Mouse (Mus musculus) forebrain, embryonic 11.5 days (tissue): ENCODE measurements around the gene Emilin2. TPM values are rescaled to one million over a fixed set of nuclear protein-coding genes. Genes with fewer than 3 reads are reported as not detected.

ENCODE experiments used
- ATAC-seq: fragments of 200-750 bp; cut with Nextera tagmentation; replicated peaks from 2 replicates; pipeline ENCODE4 v1.8.0; 2017; ENCODE audit warnings: moderate TSS enrichment; ENCODE audit not compliant: low FRiP score
- DNase-seq: peaks from one replicate; pipeline ENCODE4 v3.0.0-alpha.2; 2017; ENCODE audit warnings: low spot score
- H3K27ac ChIP-seq: fragments of 300-500 bp; sonication (generic); 2 replicates; pipeline ENCODE4 v1.5.1; 2014; ENCODE audit warnings: low read depth, low read length
- H3K27me3 ChIP-seq: fragments of 300-500 bp; sonication (generic); 2 replicates; pipeline ENCODE4 v1.6.1; 2014; ENCODE audit warnings: mild to moderate bottlenecking, low read length, mixed read lengths; ENCODE audit not compliant: control insufficient read depth, insufficient read depth
- H3K36me3 ChIP-seq: fragments of 300-500 bp; sonication (generic); 2 replicates; pipeline ENCODE4 v1.6.1; 2014; ENCODE audit warnings: mild to moderate bottlenecking, low read length, moderate library complexity, mixed read lengths; ENCODE audit not compliant: control insufficient read depth, insufficient read depth
- H3K4me1 ChIP-seq: fragments of 300-500 bp; sonication (generic); replicated peaks from 2 replicates; pipeline ENCODE4 v1.6.1; 2014; ENCODE audit warnings: low read length, mixed read lengths; ENCODE audit not compliant: control insufficient read depth, insufficient read depth
- H3K4me2 ChIP-seq: fragments of 300-500 bp; sonication (generic); 2 replicates; pipeline ENCODE4 v1.6.1; 2014; ENCODE audit warnings: low read depth, mild to moderate bottlenecking, low read length, moderate library complexity, mixed read lengths; ENCODE audit not compliant: severe bottlenecking
- H3K4me3 ChIP-seq: fragments of 300-500 bp; sonication (generic); 2 replicates; pipeline ENCODE4 v1.5.1; 2014; ENCODE audit warnings: low read depth, low read length
- H3K9ac ChIP-seq: fragments of 300-500 bp; sonication (generic); 2 replicates; pipeline ENCODE4 v1.6.1; 2014; ENCODE audit warnings: low read length
- H3K9me3 ChIP-seq: fragments of 300-500 bp; sonication (generic); 2 replicates; pipeline ENCODE4 v1.6.1; 2016; ENCODE audit warnings: low read length, mixed read lengths; ENCODE audit not compliant: control insufficient read depth
- WGBS: fragments of 180-500 bp; shearing (Covaris S2); extraction: QIAGEN DNeasy Blood & Tissue Kit; methylation state at CpG from one replicate; pipeline ENCODE4 v1.1.7; 2014; 5-methylcytosine and 5-hydroxymethylcytosine counted together
- polyA plus RNA-seq: library from polyadenylated mRNA; unstranded; fragments of >200 nt; fragmentation: Nextera tagmentation; extraction: Ambion mirVana; gene quantifications from 2 replicates; pipeline ENCODE4 v1.2.1, GENCODE M21; 2014

Emilin2 gene
- polyA plus RNA-seq, 1 experiment from 2014 or later: 10.3 TPM

DNA sequence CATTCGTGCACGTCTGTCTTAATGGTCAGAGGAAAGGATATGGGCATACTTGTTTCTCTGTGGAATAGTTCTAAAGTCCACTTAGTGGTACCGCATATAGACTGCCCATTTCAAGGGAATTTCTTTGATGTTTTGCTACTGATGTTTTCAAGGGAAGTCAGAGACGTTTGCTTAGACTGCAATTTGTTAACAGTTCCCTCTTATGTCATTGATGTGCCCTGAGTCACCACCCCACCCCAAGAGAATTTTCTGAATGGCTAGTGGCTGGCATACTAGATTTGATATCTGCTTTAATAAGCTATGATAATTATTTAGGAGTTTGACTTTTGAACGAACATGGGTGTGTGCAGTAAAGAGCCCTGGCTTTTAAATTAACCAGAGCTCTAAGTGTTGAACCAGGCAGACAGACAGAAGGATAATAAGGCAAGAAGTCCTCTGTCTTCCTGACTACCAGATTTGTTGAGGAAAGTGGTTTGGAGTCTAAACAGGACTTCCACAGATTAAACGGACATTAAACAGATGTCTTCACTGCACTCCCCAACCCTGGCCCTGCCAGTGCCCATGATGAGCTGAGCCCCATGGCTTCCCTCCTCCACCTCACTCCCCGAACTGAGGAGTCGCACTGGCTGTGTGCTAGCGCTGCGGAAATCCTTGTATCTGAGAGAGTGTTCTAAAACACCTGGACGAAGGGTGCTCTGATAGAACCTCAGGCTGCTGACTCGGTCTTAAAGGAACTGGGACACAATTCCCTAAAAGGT, 105.5 kb downstream of the Emilin2 start:
- ATAC-seq: no peak
- no peaks in the 10 kb centered on the region for H3K4me1 ChIP-seq
- no peak overlapping the region for H3K4me2 ChIP-seq
- WGBS: 86% methylated on average over 12 of the region's 12 CpGs
- no peak overlapping the region for H3K9ac ChIP-seq
- DNase-seq: no peak
- H3K27ac ChIP-seq: no peak overlapping the region
- no peaks in the 10 kb centered on the region for H3K36me3 ChIP-seq
- no peak overlapping the region for H3K4me3 ChIP-seq
- H3K9me3 ChIP-seq: no peaks in the 10 kb centered on the region
- no peaks in the 10 kb centered on the region for H3K27me3 ChIP-seq

DNA sequence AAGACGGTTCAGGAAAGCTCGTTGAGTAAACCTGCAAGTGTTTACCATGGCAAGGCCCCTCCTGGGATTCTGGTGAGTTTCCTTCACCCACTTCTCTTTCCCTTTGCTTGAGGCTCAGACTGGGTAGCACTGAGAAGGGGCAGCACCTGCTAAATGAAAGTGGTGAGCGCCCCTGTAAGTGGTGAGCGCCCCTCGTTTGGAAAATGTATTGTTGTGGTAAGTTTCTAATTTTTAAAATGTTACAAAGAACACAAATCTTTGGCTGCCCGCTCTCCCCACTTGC, 107.0 kb downstream of the Emilin2 start:
- no peaks in the 10 kb centered on the region for H3K9me3 ChIP-seq
- DNase-seq: no peak
- H3K9ac ChIP-seq: no peak overlapping the region
- ATAC-seq: no peak
- no peaks in the 10 kb centered on the region for H3K4me1 ChIP-seq
- H3K36me3 ChIP-seq: no peaks in the 10 kb centered on the region
- WGBS: 89% methylated on average over 6 of the region's 6 CpGs
- H3K4me2 ChIP-seq: no peak overlapping the region
- no peak overlapping the region for H3K4me3 ChIP-seq
- H3K27ac ChIP-seq: no peak overlapping the region
- H3K27me3 ChIP-seq: no peaks in the 10 kb centered on the region

DNA sequence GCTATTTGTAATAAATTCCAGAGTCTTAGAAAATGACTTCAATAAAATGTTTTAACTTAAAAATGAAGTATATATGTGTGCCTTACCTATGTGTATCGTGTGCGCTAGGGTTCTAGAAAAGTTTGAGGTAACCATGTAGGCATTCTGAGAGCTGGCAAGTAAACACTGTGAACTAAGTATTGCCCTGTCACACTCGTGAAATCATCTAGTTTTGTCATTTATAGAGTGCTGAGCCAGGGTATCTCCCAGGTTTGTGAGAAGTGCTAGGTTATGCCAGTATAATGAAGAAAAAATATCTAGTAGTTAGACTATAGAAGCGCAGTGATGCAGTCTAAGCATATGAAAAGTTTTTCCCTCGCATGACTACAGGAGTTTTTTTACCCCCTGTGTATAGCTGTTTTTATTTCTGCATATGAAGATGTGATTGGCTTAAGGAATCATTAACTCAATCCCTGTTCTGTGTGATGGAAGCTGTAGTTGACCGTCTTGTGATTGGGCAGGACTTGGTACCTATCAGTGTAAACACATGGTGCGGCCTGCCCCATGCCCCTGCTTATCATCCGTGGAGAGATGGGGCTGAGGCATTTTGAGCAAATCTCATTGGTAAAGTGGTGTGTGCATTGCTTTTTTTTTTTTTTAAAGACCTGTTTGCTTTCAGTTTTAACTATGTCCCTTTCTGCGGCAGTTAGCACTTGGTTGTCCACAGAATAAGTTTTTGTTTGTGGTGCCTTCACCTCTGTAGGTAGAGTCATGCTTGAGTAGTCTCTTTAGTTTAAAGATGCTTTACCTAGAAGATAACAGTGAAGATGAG, 107.6 kb downstream of the Emilin2 start:
- DNase-seq (no peak), ATAC-seq (no peak)
- H3K36me3 ChIP-seq: no peaks in the 10 kb centered on the region
- H3K4me1 ChIP-seq: no peaks in the 10 kb centered on the region
- H3K9ac ChIP-seq: no peak overlapping the region
- H3K4me3 ChIP-seq: no peak overlapping the region
- WGBS: 91% methylated on average over 9 of the region's 9 CpGs
- H3K9me3 ChIP-seq: no peaks in the 10 kb centered on the region
- H3K27ac ChIP-seq: no peak overlapping the region
- H3K27me3 ChIP-seq: no peaks in the 10 kb centered on the region
- H3K4me2 ChIP-seq: no peak overlapping the region

Other genes with a start within 250 kb of the Emilin2 start
- 47.5 and 53.5 TPM in 2 replicates for gene Lpin2, start 129.4 kb downstream of the Emilin2 start, polyA plus RNA-seq
- gene Gm4707, start 147.9 kb upstream of the Emilin2 start, polyA plus RNA-seq: 4.4 and 6.1 TPM in 2 replicates
- gene Smchd1, start 163.4 kb upstream of the Emilin2 start, polyA plus RNA-seq: 86.4 and 92.9 TPM in 2 replicates
- gene Ndc80, start 214.9 kb upstream of the Emilin2 start, polyA plus RNA-seq: 69.3 and 70.5 TPM in 2 replicates
- 1.3 and 2.2 TPM in 2 replicates for gene Spdya, start 240.1 kb upstream of the Emilin2 start, polyA plus RNA-seq